Mouse (Mus musculus) hindbrain, embryonic 10.5 days (tissue): ENCODE measurements at regions not wholly inside any gene's neighbourhood (a gene's known extent, or its start where the extent isn't known, plus 50 kb on each side); places are given as distances from the start of the nearest gene placed in this dataset.

Experiments
- DNase-seq: peaks from one replicate; pipeline ENCODE4 v3.0.0-alpha.2; 2017; ENCODE audit warnings: low spot score
- H3K27ac ChIP-seq: fragments of 300-500 bp; sonication (generic); 2 replicates; pipeline ENCODE4 v1.5.1; 2016; ENCODE audit warnings: mild to moderate bottlenecking, moderate library complexity
- H3K27me3 ChIP-seq: fragments of 300-500 bp; sonication (generic); 2 replicates; pipeline ENCODE4 v1.6.1; 2016; ENCODE audit warnings: mild to moderate bottlenecking; ENCODE audit not compliant: poor library complexity, insufficient read depth, severe bottlenecking
- H3K36me3 ChIP-seq: fragments of 300-500 bp; sonication (generic); 2 replicates; pipeline ENCODE4 v1.6.1; 2016; ENCODE audit warnings: mild to moderate bottlenecking, moderate library complexity
- H3K4me1 ChIP-seq: fragments of 300-500 bp; sonication (generic); replicated peaks from 2 replicates; pipeline ENCODE4 v1.6.1; 2016; ENCODE audit warnings: mild to moderate bottlenecking
- H3K4me3 ChIP-seq: fragments of 300-500 bp; sonication (generic); 2 replicates; pipeline ENCODE4 v1.5.1; 2016; ENCODE audit warnings: mild to moderate bottlenecking, moderate library complexity
- H3K9me3 ChIP-seq: fragments of 300-500 bp; sonication (generic); 2 replicates; pipeline ENCODE4 v1.6.1; 2016; ENCODE audit warnings: mild to moderate bottlenecking, moderate library complexity
- WGBS: fragments of 180-500 bp; shearing (Covaris S2); methylation state at CpG from one replicate; pipeline ENCODE4 v1.1.7; 2016; 5-methylcytosine and 5-hydroxymethylcytosine counted together

DNA sequence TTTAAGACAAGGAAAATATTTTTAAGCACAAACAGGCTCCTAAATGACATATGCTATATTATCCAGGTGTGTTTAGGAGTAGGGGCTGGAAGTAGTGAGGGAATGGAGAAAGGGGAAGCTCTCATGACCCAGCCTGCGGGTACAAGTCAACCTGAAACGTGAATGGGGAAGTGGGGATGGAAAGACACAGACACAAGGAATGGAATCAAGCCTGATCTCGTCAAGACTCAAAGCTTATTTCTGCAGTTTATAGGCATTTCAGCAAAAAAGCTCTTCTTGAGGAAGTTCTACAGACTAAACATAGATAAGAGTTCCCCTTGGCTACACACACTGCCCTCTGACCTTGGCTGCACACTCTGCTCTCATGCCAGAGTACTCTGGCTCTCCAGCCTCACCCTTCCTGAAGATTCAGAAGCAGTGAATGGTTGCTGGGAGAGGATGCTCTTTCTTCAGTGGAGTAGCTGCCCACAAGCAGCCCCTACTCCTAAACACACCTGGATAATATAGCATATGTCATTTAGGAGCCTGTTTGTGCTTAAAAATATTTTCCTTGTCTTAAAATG is 106.4 kb upstream of the Rrp15 start:
- 79% methylated on average over 3 of the region's 3 CpGs for WGBS
- Histone ChIP-seq H3K27ac (no peak overlapping the region), H3K9me3 (no peaks in the 10 kb centered on the region), H3K4me3 (no peak overlapping the region), H3K4me1 (no peaks in the 10 kb centered on the region), H3K36me3 (no peaks in the 10 kb centered on the region), H3K27me3 (no peaks in the 10 kb centered on the region)
- no peak for DNase-seq

DNA sequence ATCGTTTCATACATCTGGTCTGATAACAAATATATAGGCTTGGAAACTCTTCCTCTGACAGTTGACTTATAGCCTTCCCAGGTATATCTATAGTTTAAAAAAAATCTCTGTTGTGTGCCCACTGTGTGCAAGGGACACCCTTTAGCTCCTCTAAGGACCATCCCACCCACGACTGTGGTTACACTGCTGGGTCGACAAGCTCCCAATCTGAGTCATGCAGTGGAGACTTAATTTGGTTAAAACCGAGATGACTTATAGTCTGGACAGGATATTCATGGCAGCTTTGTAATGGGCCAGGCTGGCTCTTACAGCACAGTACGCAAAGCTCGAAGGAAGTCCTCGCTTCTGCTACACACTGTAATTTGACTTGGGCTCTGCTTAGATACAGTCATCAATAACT is 96.1 kb upstream of the Rrp15 start:
- Histone ChIP-seq H3K36me3 (no peaks in the 10 kb centered on the region), H3K27me3 (no peaks in the 10 kb centered on the region; the same call in 1 of the 2 replicates)

DNA sequence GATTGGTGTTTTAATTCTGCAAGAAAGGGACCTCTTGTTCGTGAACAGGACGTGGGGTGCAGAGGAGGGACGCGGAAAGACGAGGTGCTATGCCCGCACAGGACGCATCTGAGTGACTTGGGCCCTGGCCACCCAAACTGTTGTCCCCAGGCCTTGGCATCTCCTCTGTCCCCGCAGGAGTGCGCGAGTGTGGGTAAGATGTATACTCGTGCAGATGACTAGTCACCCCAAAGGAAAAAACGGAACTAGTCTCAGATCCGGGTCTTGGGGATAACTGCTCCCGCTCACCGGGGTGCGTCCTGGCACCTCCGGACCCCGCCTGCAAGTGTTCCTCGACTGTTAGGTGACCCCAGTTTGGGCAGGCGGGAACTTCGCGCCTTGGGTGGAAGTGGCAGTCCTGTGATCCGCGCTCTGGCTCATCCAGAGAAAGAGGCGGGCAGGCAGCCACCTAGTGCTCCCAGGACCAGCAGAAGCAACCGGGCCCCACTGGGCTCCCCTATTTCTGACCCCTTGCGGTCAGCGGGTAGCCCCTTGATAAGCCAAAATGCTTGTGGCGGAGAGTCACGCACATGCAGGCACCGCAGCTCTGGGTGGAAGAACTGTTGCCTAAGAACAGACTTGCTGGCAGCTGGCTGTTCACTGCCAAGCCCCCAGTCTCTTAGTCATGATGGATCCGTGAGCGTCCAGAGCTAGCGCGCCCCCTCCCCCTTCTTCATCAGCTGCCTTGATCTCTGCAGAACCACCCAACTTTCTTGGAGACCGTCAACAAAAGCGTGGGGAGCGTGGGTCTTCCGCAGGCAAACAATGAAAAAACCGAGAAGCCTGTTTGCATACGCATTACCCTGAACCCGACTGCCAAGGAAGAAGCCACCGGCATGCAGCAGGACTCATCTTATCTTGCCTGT is 85.0 kb upstream of the Rrp15 start:
- peak; percentile 69 for DNase-seq
- Histone ChIP-seq H3K36me3 (no peaks in the 10 kb centered on the region), H3K4me3 (peak overlapping the region; percentile 59), H3K9me3 (no peaks in the 10 kb centered on the region), H3K4me1 (peaks cover 18% of the 10 kb centered on the region), H3K27me3 (peaks cover 32% of the 10 kb centered on the region), H3K27ac (peak overlapping the region; percentile 87)
- WGBS, result under 1% methylated on average over 43 of the region's 43 CpGs

More for the DNA sequence above, 96.1 kb upstream of the Rrp15 start:
- H3K4me3 ChIP-seq, result no peak overlapping the region
- no peak for DNase-seq
- H3K27ac ChIP-seq, result no peak overlapping the region
- 94% methylated on average over 7 of the region's 7 CpGs for WGBS
- 0 out of 2 replicates have a peak, but pooled peaks cover 3% of the 10 kb centered on the region for H3K4me1 ChIP-seq
- H3K9me3 ChIP-seq, result no peaks in the 10 kb centered on the region

DNA sequence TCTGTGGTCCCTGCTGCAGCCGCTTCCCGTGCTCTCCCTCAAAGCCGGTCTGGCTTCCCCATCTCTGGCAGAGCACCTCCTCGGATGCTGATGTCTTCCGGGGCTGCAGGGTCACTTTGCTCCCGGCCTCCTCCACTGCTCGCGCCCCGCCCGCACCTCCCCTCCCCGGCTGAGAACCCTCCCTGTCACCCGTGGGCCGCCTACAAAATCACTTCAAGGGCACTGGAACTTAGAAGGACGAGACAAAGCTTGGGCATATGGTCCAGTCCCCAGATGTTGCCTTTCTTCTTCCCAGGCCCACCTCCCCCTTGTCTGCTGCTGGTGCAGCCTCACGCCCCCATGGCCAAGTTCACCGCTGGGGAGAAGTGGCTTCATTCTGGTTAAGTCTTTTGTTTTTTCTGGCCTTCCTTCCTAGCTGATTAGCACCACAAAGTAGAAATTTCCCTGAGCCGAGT is 84.3 kb upstream of the Rrp15 start:
- DNase-seq, result peak; percentile 60
- Histone ChIP-seq H3K27me3 (peaks cover 32% of the 10 kb centered on the region), H3K27ac (peak overlapping the region; percentile 87), H3K9me3 (no peaks in the 10 kb centered on the region), H3K36me3 (no peaks in the 10 kb centered on the region), H3K4me3 (peak overlapping the region; percentile 59), H3K4me1 (peaks cover 18% of the 10 kb centered on the region)
- WGBS, result under 1% methylated on average over 17 of the region's 17 CpGs

DNA sequence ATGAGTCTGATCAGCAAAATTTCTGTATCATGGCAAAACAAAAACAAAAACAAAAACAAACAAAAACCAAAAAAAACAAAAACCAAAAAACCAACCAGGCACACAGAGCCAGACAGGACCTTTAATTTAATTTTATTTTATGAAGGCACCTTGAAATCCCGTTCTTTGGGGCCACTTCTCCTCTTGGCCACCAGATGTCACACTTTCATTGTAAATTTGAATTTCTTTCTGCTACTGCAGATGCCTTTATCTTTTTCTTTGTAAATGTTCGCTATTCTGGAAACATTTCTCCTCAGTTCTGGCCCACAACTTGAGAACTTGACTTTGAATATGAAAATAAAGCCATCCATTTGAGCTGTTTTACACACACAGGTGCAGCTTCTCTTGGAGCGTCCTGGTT is 78.6 kb upstream of the Rrp15 start:
- H3K27me3 ChIP-seq, result peaks cover 17% of the 10 kb centered on the region
- no peak overlapping the region for H3K4me3 ChIP-seq
- 34% methylated on average over 3 of the region's 3 CpGs for WGBS
- no peaks in the 10 kb centered on the region for H3K36me3 ChIP-seq
- DNase-seq, result no peak
- no peak overlapping the region for H3K27ac ChIP-seq
- no peaks in the 10 kb centered on the region for H3K4me1 ChIP-seq
- H3K9me3 ChIP-seq, result no peaks in the 10 kb centered on the region

DNA sequence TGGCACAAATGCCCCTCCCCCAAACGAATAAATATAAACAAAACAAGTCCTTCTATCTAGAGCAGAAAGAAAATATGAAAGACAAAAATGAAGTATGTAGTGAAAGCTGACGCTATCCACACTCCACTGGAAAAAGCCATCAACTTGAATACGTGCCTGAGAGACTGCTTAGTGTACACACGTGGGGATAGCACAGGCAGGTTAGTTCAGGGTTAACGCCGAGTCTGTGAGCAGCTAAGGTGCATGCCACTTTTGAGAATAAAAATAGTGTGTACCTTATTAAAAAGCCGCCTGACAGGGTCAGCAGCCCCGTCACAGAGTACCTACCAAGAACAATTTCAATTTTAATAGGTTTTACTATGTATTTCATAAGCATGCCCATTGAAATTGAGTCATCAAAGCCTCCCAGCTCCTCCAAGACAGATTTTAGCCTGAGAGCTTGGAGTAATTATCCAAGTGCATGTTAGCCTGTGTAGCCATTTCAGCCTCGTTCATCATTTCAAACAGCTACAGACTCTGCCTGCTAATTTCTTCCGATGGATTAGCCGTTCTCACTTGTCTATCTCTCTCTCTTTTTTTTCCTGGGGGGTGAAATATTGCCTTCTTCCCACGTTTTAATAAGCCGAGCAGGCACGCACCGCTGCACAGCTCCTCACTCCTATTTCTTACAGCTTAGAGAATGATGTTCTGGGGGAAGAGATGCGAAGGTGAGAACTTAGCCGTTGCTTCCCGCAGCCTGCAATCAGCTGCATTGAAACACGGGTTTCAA is 59.2 kb upstream of the Rrp15 start:
- DNase-seq, result no peak
- Histone ChIP-seq H3K27me3 (no peaks in the 10 kb centered on the region), H3K27ac (no peak overlapping the region), H3K9me3 (no peaks in the 10 kb centered on the region), H3K36me3 (no peaks in the 10 kb centered on the region), H3K4me1 (0 out of 2 replicates have a peak, but pooled peaks cover 10% of the 10 kb centered on the region), H3K4me3 (no peak overlapping the region)
- WGBS, result 77% methylated on average over 19 of the region's 19 CpGs

DNA sequence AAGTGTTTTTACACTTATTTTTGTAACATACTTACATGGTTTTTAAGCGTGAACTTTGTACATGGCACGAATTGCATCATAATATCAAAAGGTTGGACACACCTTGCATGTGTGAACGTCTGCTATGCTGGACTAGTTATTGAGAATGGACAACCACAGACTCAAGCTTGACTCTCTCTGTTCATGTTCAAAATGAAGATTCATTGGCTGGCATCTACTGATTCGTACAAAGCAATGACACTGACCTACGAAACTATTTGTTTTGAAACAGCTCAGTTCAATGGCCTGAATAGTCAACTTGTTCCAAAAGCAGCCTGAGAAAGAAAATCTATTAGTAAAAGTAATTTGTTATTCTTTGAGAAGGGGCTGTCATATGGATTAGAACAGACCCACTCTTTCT is 55.3 kb upstream of the Rrp15 start:
- DNase-seq, result no peak
- H3K9me3 ChIP-seq, result no peaks in the 10 kb centered on the region
- H3K27me3 ChIP-seq, result no peaks in the 10 kb centered on the region
- WGBS, result 91% methylated on average over 5 of the region's 5 CpGs
- no peaks in the 10 kb centered on the region for H3K36me3 ChIP-seq
- H3K4me3 ChIP-seq, result no peak overlapping the region
- 0 out of 2 replicates have a peak, but pooled peaks cover 10% of the 10 kb centered on the region for H3K4me1 ChIP-seq
- H3K27ac ChIP-seq, result no peak overlapping the region
